Mouse (Mus musculus) bone marrow macrophage, adult 2 months (primary cell): Measurements from ENCODE around the gene Heatr4. TPM values are rescaled to one million over a fixed set of nuclear protein-coding genes. Genes with fewer than 3 reads are reported as not detected.
A peak's percentile ranks its signal among the peaks of the same experiment; 100 is the strongest.
"Not testable (repeated sequence)": the region's sequence is repeated elsewhere in the genome, so short reads cannot be mapped to it uniquely, and the experiment has no call there.

Source experiments
- H3K27ac ChIP-seq: 2 replicates; pipeline ENCODE4 v1.5.1; 2012; ENCODE audit warnings: low read depth, low read length; ENCODE audit not compliant: insufficient read depth
- H3K4me1 ChIP-seq: 2 replicates; pipeline ENCODE4 v1.6.1; 2012; ENCODE audit warnings: low read length; ENCODE audit not compliant: control insufficient read depth, insufficient read depth
- H3K4me3 ChIP-seq: 2 replicates; pipeline ENCODE4 v1.5.1; 2012; ENCODE audit warnings: mild to moderate bottlenecking, low read length, moderate library complexity; ENCODE audit not compliant: insufficient read depth
- CTCF ChIP-seq: IDR thresholded peaks from 2 replicates; pipeline ENCODE4 v1.5.1; 2012; ENCODE audit warnings: low read depth, mild to moderate bottlenecking, low read length, moderate library complexity
- POLR2A ChIP-seq: IDR thresholded peaks from 2 replicates; pipeline ENCODE4 v1.6.1; 2012; ENCODE audit warnings: mild to moderate bottlenecking, low read depth, low read length, borderline replicate concordance
- polyA plus RNA-seq: library from polyadenylated mRNA; stranded (reverse); fragments of >200 nt; gene quantifications from 2 replicates; pipeline ENCODE4 v1.2.4, GENCODE M21; 2012; ENCODE audit not compliant: missing spikeins, insufficient read depth, insufficient read length

Gene Heatr4
- polyA plus RNA-seq, 1 experiment: not detected

GRCm38 (mm10) chr12:84013701-84014100, 29.0 kb upstream of the Heatr4 start:
- Histone ChIP-seq H3K4me3 (no peak overlapping the region), H3K27ac (no peak overlapping the region), H3K4me1 (peaks cover 13% of the 10 kb centered on the region)
- TF ChIP-seq POLR2A: no peak
- no peak for TF ChIP-seq CTCF

GRCm38 (mm10) chr12:84013130-84013529, 28.5 kb upstream of the Heatr4 start:
- no peak overlapping the region for H3K4me3 ChIP-seq
- no peak overlapping the region for H3K27ac ChIP-seq
- TF ChIP-seq CTCF (no peak), POLR2A (no peak)
- peaks cover 14% of the 10 kb centered on the region for H3K4me1 ChIP-seq

GRCm38 (mm10) chr12:84011251-84012040, 26.8 kb upstream of the Heatr4 start:
- no peak overlapping the region for H3K4me3 ChIP-seq
- TF ChIP-seq CTCF (no peak), POLR2A (no peak)
- H3K27ac ChIP-seq: no peak overlapping the region

DNA sequence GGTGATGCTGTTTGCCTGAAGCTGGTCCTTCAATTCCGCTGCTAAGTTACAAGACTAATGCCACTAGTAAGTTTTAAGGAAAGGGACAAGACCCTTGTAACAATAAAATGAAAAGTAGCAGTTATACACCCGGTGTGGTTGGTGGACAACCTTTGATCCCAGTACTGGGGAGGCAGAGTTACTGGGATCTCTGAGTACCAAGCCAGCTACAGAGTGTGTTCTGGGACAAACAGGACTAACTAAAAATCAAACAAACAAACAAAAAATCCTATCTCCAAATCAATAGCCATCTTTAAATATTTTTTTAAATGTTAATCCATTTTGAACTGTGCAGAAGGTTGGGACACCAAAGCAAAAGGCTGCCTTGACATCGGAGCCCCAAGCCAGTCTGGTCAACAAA, 25.5 kb upstream of the Heatr4 start:
- no peak overlapping the region for H3K27ac ChIP-seq
- TF ChIP-seq POLR2A (no peak), CTCF (no peak)
- no peak overlapping the region; the same call in 1 of the 2 replicates for H3K4me3 ChIP-seq
- peaks cover 14% of the 10 kb centered on the region for H3K4me1 ChIP-seq

More at GRCm38 (mm10) chr12:84011251-84012040, 26.8 kb upstream of the Heatr4 start:
- peaks cover 14% of the 10 kb centered on the region for H3K4me1 ChIP-seq

GRCm38 (mm10) chr12:84009171-84009965, 24.7 kb upstream of the Heatr4 start, which contains the start of gene Acot1:
Acot1 (plus strand) TSS chr12:84009490.
- H3K4me3 ChIP-seq: peak within 1 kb of the TSS; percentile 65
- not testable (repeated sequence) for H3K27ac ChIP-seq

GRCm38 (mm10) chr12:84008729-84009128, 24.1 kb upstream of the Heatr4 start:
- Histone ChIP-seq H3K4me3 (peak overlapping the region; percentile 65; the same call in 1 of the 2 replicates), H3K4me1 (peaks cover 24% of the 10 kb centered on the region), H3K27ac (no peak overlapping the region)
- no peak for TF ChIP-seq POLR2A
- no peak for TF ChIP-seq CTCF

More at GRCm38 (mm10) chr12:84009171-84009965, 24.7 kb upstream of the Heatr4 start, which contains the start of gene Acot1:
- H3K4me1 ChIP-seq: peaks cover 20% of the 10 kb centered on the region

GRCm38 (mm10) chr12:84008251-84008650, 23.6 kb upstream of the Heatr4 start:
- no peak for TF ChIP-seq CTCF
- TF ChIP-seq POLR2A: no peak
- H3K27ac ChIP-seq: no peak overlapping the region
- H3K4me1 ChIP-seq: peaks cover 27% of the 10 kb centered on the region
- no peak overlapping the region for H3K4me3 ChIP-seq

DNA sequence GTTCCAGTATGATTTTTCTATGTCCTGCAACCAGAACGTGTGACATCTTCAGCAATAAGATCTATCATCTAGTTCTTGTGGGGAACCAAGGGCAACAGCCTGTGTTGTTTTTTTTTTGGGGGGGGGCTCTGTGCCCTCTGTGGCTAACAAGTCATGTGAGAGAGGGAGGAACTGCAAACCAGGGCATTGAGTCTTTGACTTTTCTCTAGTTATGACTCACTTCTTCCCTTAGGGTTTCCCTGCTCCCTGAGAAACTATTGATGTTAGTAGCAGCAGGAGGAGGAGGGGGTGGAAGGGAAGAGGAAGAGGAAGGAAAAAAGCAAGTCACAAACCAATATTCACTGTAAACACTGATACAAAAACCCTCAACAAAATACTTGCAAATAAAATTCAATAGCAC, 19.2 kb upstream of the Heatr4 start:
- Histone ChIP-seq H3K4me1 (peaks cover 19% of the 10 kb centered on the region), H3K4me3 (no peak overlapping the region), H3K27ac (peak overlapping the region; percentile 88)
- TF ChIP-seq CTCF (no peak), POLR2A (no peak)

DNA sequence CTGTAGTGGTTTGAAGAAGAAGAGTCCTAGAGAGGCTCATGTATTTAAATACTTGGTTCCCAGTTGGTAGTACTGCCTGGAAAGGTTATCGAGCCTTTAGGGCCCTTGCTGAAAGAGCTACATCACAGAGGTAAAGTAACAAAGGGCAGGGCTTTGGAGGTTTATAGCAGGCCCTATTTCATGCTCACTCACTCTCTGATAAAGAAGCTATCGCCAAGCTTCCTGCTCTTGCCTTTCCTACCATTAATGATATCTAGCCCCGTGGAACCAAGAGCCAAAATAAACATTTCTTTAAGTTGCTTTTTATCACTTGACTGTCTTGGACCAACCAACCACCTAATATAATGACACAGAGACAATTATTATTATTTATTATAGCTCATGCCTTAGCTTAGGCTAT, 15.8 kb upstream of the Heatr4 start:
- H3K4me1 ChIP-seq: peaks cover 21% of the 10 kb centered on the region
- TF ChIP-seq CTCF: no peak
- no peak for TF ChIP-seq POLR2A
- H3K4me3 ChIP-seq: no peak overlapping the region
- no peak overlapping the region for H3K27ac ChIP-seq

DNA sequence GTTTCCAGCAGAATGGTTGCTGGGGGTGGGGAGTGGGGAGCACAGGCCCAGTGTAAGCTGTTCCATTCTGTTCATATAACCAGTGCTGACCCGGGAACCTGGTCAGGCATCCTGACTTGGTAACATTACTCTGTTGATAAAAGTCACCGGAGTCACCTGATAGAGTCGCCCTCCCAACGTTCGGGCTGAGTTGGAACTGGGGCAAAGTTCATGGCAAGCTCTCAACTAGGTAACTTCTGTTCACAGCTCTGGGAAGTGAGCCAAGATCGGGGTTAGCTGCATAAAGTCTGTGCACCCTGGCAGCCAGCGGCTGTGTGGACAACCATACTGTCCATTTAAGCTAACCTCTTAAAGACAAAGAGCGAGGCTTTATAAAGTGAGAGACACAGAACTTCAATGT, 14.6 kb upstream of the Heatr4 start:
- not testable (repeated sequence) for H3K4me3 ChIP-seq, H3K27ac ChIP-seq
- peaks cover 15% of the 10 kb centered on the region for H3K4me1 ChIP-seq
